19 mouse cellular contexts compared by ENCODE assay signal in genomic region chr1:134818716-134819115, GRCm38 (mm10).
DNase-seq lines count a peak whose midpoint lies in the region; TF ChIP-seq lines count a peak whose summit lies in the region.
"Had no signal": no experiment of that assay in that cellular context is flagged by ENCODE, and none has a peak within 500 bp of the region (broad histone marks: within the 10 kb centered on the region; RNA-seq: fewer than 3 reads in every experiment).

No protein-coding gene starts in this region.

- WGBS in small intestine, adult 2 months: 84% methylated on average over 3 of the region's 3 CpGs

- H3K4me1 ChIP-seq in small intestine, adult 2 months (ENCODE audit: control insufficient read depth, insufficient read depth, insufficient read length, low read length): no peaks in the 10 kb centered on the region

- H3K36me3 ChIP-seq in C2C12 (ENCODE audit: control insufficient read depth, insufficient read depth): peaks cover 3% of the 10 kb centered on the region
- peaks cover 2% of the 10 kb centered on the region; the same call in 1 of the 2 replicates for H3K36me3 ChIP-seq in small intestine, adult 2 months (ENCODE audit: control insufficient read depth, insufficient read depth, low read length)
- H3K36me3 ChIP-seq: embryonic facial prominence, embryonic 12.5 days; forebrain, embryonic 12.5 days; limb, embryonic 12.5 days; liver, embryonic 15.5 days had no signal

- H3K79me3 ChIP-seq in C2C12 (ENCODE audit: low read depth): no peaks in the 10 kb centered on the region

- no peaks in the 10 kb centered on the region for H3K27me3 ChIP-seq in C2C12 (ENCODE audit: control insufficient read depth, insufficient read depth, insufficient read length)
- H3K27me3 ChIP-seq in small intestine, adult 2 months (ENCODE audit: control insufficient read depth, insufficient read depth, low read length): no peaks in the 10 kb centered on the region
- H3K27me3 ChIP-seq: CH12.LX; embryonic facial prominence, embryonic 12.5 days; forebrain, embryonic 12.5 days; limb, embryonic 12.5 days; liver, embryonic 15.5 days had no signal

- TF ChIP-seq POLR2A in small intestine, adult 2 months (IDR thresholded peaks at IDR 0.05; ENCODE audit: low read depth, low read length): no peak

- TF ChIP-seq CTCF in C2C12 (IDR thresholded peaks at IDR 0.05; ENCODE audit: control insufficient read depth, insufficient read depth, insufficient read length): no peak
- TF ChIP-seq CTCF in small intestine, adult 2 months (IDR thresholded peaks at IDR 0.05; ENCODE audit: extremely low read depth, insufficient read length, insufficient replicate concordance, low read depth, low read length): no peak

- H3K79me2 ChIP-seq in C2C12 (ENCODE audit: control insufficient read depth, insufficient read depth): no peaks in the 10 kb centered on the region

- DNase-seq in heart, adult 11 months: peak; percentile 54
- no peak for DNase-seq in heart, postnatal 4 days
- DNase-seq in adrenal gland, postnatal 10 days: peak; percentile 23
- no peak for DNase-seq in lung, postnatal 14 days
- DNase-seq in cerebellum, adult 9-10 months: no peak
- DNase-seq: cerebellum, adult 11-12 months; heart, adult 18-20 months; kidney, adult 18-20 months; kidney, postnatal 36 days; lung, postnatal 4 days; midbrain, embryonic 14.5 days; right cerebral cortex, adult 18-20 months had no signal

- no peak overlapping the region for H3K4me3 ChIP-seq in C2C12 (ENCODE audit: insufficient read depth, poor library complexity, severe bottlenecking)
- H3K4me3 ChIP-seq in small intestine, adult 2 months (ENCODE audit: low read depth, low read length): no peak overlapping the region
- H3K4me3 ChIP-seq: embryonic facial prominence, embryonic 12.5 days; forebrain, embryonic 12.5 days; limb, embryonic 12.5 days; liver, embryonic 15.5 days had no signal

- no peak overlapping the region for H3ac ChIP-seq in C2C12 (ENCODE audit: control insufficient read depth, insufficient read length, low read depth)

- peak overlapping the region; percentile 25; the same call in 1 of the 2 replicates for H3K27ac ChIP-seq in small intestine, adult 2 months (ENCODE audit: insufficient read depth, low read depth, low read length)
- H3K27ac ChIP-seq: embryonic facial prominence, embryonic 12.5 days; forebrain, embryonic 12.5 days; limb, embryonic 12.5 days; liver, embryonic 15.5 days had no signal

TF ChIP-seq in C2C12, 6 proteins besides CTCF, POLR2A, EP300 and RAD21:
- no peak for TF ChIP-seq MYOD1 (IDR thresholded peaks at IDR 0.05; ENCODE audit: control insufficient read depth, insufficient read length, low read depth)
- peak; percentile 84 for TF ChIP-seq CEBPB (IDR thresholded peaks at IDR 0.05; ENCODE audit: low read depth)
- TF ChIP-seq FOSL1 (IDR thresholded peaks at IDR 0.05; ENCODE audit: insufficient read depth, low read length, poor library complexity, severe bottlenecking): peak; percentile 95
- TF ChIP-seq MYOG (IDR thresholded peaks at IDR 0.05; ENCODE audit: control insufficient read depth, extremely low read depth, insufficient read length): no peak
- TF ChIP-seq USF1 (IDR thresholded peaks at IDR 0.05; ENCODE audit: low read depth): no peak
- no peak for TF ChIP-seq MAX (IDR thresholded peaks at IDR 0.05)

Comparison
In these comparisons a context has a peak if more than half of its experiments do, and no peak if none do; other contexts are left out.
1. DNase-seq: peak in heart, adult 11 months (single experiment) and adrenal gland, postnatal 10 days (single experiment); none in heart, postnatal 4 days (single experiment), lung, postnatal 14 days (single experiment) and cerebellum, adult 9-10 months (single experiment).